Mouse (Mus musculus): ENCODE measurements around the gene Sulf2.

The Sulf2 gene

GRCm38 (mm10) chr2:166047931-166048330, 107.5 kb downstream of the Sulf2 start:
- peak; percentile 50 for DNase-seq

DNA sequence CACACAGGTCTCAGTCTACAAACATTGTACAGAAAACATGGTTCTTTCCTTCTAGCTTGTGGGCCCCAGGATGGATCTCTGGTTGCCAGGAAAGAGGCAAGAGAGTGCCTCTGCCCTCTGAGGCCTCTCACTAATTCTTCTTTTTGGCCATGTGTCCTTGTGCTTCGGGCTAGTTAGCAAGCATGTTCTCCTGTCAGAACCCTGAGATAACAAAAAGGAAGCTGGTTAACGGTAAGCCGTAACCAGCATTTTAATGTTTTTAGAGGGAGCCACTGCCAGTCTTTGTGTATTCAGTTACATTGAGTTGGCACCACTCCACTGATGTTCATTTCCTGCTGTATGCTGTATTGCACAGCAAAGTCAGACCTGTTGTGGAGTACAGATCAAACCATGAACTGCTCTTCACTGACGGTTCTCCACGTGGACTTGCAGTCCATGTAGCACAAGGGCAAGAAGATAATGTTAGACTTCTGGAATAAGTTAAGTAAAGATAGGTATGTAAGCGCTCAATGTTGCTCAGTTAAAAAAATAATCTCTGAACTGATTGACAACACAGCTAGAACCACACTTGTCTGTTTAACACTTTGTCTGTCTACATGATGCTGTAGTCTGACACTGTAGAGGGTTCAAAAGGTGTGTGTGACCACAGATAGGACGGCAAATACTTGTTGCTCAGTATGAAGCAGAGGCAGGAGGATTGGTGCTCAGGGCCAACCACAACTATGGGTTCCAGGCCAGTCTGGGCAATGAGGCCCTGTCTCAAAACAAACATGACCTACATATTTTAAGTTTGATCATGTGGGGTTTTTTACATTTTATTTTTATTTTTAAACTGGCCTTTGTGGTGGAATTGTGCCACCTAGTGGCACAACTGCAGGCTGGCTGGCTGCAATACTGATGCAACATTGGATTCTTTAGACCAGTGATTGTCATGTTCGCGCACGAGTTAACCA, 109.6 kb downstream of the Sulf2 start:
- DNase-seq: peak; percentile 41

DNA sequence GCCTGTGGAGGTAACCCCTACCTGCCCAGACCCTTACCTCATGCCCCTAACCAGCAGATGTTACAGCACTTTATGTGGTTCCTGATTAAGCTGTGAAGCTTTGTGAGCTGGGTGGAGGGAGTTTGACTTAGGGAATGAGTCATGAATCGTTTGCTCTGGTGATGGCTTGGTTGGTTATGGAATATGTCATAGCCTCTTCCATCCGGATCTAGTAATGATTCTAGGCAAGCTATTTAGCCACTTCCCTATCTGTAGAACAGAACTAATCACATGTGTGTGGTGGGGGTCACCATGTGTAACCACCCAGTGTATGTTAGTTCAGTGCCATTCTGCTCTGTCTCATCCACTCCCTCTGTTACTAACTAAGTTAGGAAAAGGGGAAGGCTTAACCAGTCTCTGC, 110.5 kb downstream of the Sulf2 start:
- DNase-seq: no peak

- no peak for DNase-seq
These were observed 112.9 kb downstream of the Sulf2 start for GRCm38 (mm10) chr2:166042542-166042941.

DNA sequence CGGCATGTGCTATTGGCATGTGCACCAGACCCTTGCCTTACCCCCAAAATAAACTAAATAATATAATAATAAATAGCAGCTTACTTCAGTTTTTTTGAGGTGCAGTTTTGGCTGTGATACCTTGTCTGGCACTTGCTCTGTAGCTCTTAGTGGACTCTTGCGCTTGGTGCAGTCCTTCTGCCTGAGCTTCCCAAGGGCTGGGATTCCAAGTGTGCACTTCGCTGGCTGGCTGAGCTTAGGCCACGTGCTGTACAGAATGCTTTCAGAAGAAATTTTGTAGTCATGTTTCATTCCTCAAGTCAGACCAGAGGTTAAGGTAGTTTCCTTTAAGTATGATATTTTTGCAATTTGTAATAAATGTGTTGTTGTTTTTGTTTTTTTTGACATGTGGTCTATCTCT, 115.8 kb downstream of the Sulf2 start:
- peak; percentile 39 for DNase-seq

GRCm38 (mm10) chr2:166035725-166036124, 119.7 kb downstream of the Sulf2 start:
- peak; percentile 67 for DNase-seq

GRCm38 (mm10) chr2:166034967-166035490, 120.4 kb downstream of the Sulf2 start:
- peak; percentile 60 for DNase-seq

GRCm38 (mm10) chr2:166032628-166033027, 122.8 kb downstream of the Sulf2 start:
- DNase-seq: no peak

- peak; percentile 82 for DNase-seq
These were observed 124.1 kb downstream of the Sulf2 start for GRCm38 (mm10) chr2:166031120-166031929.

DNA sequence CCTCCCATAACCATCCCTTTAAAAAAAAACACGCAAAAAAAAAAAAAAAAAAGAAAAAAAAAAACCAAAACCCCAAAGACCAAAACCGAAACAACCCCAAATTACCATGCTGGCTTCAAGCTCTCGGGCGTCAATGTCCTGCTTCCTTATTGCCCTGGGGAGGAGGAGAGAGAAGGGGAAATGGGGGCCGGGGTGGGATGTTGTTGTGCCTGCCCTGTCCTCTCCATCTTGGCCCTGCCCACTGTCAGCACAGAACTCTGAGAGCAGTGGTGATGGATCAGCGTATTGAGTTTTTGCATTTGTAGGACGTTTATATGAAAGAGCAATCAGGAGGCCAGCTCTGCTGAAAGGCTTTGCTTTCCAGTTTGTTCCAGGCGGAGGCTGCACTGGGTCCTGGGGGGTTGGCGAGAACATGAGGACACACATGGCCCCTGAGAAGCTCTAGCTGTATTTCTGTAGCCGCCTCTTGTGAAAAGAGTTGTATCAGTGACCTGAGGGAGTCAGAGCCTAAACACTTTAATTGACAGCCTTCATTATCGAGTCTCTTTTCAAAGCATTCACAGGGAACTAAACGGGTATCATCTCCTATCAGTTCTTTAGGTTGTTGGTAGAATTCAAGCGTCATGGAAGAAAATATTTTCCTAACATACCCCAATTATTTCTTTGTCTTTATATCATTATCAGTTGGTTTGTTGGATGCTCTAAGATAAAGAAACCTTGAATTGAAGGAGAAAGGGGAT, 125.0 kb downstream of the Sulf2 start:
- no peak for DNase-seq

- no peak for DNase-seq
These were observed 126.2 kb downstream of the Sulf2 start for GRCm38 (mm10) chr2:166029232-166029631.

GRCm38 (mm10) chr2:166027834-166028233, 127.6 kb downstream of the Sulf2 start:
- DNase-seq: no peak

GRCm38 (mm10) chr2:166025943-166026342, 129.5 kb downstream of the Sulf2 start:
- no peak for DNase-seq

- no peak for DNase-seq
These were observed 130.8 kb downstream of the Sulf2 start for GRCm38 (mm10) chr2:166024621-166025020.

DNA sequence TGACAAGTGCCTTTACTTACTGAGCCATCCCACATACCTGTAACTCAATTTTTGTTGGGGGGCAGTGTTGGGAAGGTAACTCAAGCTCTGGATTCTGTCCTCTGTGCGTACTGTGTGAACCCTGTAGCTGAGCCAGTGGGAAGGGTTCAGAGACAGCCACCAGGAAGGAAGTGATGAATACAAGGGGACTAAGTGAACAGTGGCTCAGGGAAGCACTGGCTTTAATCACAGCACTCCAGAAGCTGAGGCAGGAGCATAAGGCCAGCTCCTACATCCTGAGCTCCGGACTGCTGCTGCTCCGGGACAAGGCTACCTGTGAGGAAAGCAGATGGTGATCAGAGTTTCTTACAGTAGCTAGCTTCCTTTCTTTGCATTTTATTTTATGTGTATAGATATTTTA, 131.4 kb downstream of the Sulf2 start:
- DNase-seq: no peak

Measured in kidney, adult 11 months (tissue).